Mouse (Mus musculus) heart, embryonic 15.5 days (tissue): ENCODE results near the gene Gm4201. TPM values are rescaled to one million over a fixed set of nuclear protein-coding genes. Genes with fewer than 3 reads are reported as not detected.
"Not testable (repeated sequence)": the region's sequence is repeated elsewhere in the genome, so short reads cannot be mapped to it uniquely, and the experiment has no call there.

ENCODE experiments used
- ATAC-seq: fragments of 200-750 bp; cut with Nextera tagmentation; replicated peaks from 2 replicates; pipeline ENCODE4 v1.8.0; 2017; ENCODE audit warnings: low read depth, moderate TSS enrichment; ENCODE audit not compliant: insufficient number of reproducible peaks, insufficient read depth, low FRiP score
- H3K27ac ChIP-seq: fragments of 300-500 bp; sonication (generic); 2 replicates; pipeline ENCODE4 v1.5.1; 2015; ENCODE audit warnings: mild to moderate bottlenecking, inconsistent platforms
- H3K27me3 ChIP-seq: fragments of 300-500 bp; sonication (generic); 2 replicates; pipeline ENCODE4 v1.6.1; 2015; ENCODE audit warnings: inconsistent platforms
- H3K36me3 ChIP-seq: fragments of 300-500 bp; sonication (generic); 2 replicates; pipeline ENCODE4 v1.6.1; 2015; ENCODE audit warnings: mild to moderate bottlenecking, inconsistent platforms
- H3K4me1 ChIP-seq: fragments of 300-500 bp; sonication (generic); replicated peaks from 2 replicates; pipeline ENCODE4 v1.6.1; 2015; ENCODE audit warnings: inconsistent platforms
- H3K4me2 ChIP-seq: fragments of 300-500 bp; sonication (generic); 2 replicates; pipeline ENCODE4 v1.6.1; 2015; ENCODE audit warnings: inconsistent platforms, mild to moderate bottlenecking, moderate library complexity
- H3K4me3 ChIP-seq: fragments of 300-500 bp; sonication (generic); 2 replicates; pipeline ENCODE4 v1.5.1; 2015; ENCODE audit warnings: mild to moderate bottlenecking, inconsistent platforms
- H3K9ac ChIP-seq: fragments of 300-500 bp; sonication (generic); 2 replicates; pipeline ENCODE4 v1.6.1; 2015; ENCODE audit warnings: mild to moderate bottlenecking, inconsistent platforms
- H3K9me3 ChIP-seq: fragments of 300-500 bp; sonication (generic); replicated peaks from 2 replicates; pipeline ENCODE4 v1.6.1; 2016; ENCODE audit warnings: inconsistent platforms
- WGBS: fragments of 180-500 bp; shearing (Covaris S2); methylation state at CpG from one replicate; pipeline ENCODE4 v1.1.7; 2015; ENCODE audit warnings: mixed read lengths; 5-methylcytosine and 5-hydroxymethylcytosine counted together
- polyA plus RNA-seq: library from polyadenylated mRNA; unstranded; fragments of >200 nt; fragmentation: Nextera tagmentation; extraction: Ambion mirVana; gene quantifications from 2 replicates; pipeline ENCODE4 v1.2.1, GENCODE M21; 2015

The Gm4201 gene
- polyA plus RNA-seq: not detected in 2 replicates

DNA sequence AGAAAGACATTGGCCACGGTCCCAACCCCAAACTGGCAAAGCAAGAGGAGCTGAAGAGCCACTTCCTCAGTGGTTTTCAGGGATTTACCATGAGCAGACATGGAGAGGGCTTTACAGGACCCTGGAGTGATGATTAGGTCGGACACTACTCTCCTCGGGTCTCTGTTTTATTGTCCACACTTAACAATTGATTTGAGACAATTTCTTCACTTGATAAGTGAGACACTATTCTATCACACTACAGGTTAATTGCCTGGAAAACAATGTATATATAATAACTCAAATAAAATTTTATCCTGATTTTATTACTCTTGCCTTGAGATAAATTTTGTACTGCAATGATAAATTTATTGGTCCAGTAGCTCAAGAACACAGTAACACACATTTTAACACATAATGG, at the start of gene Gm4201:
Gm4201 (minus strand) TSS at position 101 of the 400 bp plus-strand sequence.
- no CpG with 5 or more reads among the region's 3 CpGs for WGBS
- not testable (repeated sequence) for ATAC-seq

DNA sequence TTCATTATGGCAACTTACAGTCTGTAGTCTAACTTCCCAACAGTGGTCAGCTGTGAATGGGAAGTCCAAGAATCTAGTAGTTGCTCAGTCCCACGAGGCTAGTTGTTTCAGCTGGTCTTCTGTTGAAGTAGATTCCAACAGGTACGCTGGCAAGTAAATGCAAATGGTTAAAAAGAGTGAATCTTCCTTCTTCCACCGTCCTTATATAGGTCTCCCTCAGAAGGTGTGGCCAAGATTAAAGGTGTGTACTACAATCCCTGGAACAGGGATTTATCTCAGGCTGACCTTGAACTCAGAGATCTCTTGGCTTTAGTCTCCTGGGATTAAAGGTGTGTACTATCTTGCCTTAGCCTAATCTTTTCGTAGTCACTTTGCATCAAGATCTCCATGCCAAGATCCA, 22.9 kb upstream of the Gm4201 start, which contains the start of gene Gm4565:
Gm4565 (minus strand) TSS at position 101 of the 400 bp plus-strand sequence.
- not testable (repeated sequence) for H3K4me2 ChIP-seq, H3K36me3 ChIP-seq, H3K27me3 ChIP-seq, H3K4me1 ChIP-seq, H3K27ac ChIP-seq, ATAC-seq, H3K4me3 ChIP-seq, H3K9ac ChIP-seq, H3K9me3 ChIP-seq
- WGBS: 61% methylated on average over 2 of the region's 4 CpGs

More for the DNA sequence above, at the start of gene Gm4201:
- not testable (repeated sequence) for H3K4me2 ChIP-seq, H3K36me3 ChIP-seq, H3K27me3 ChIP-seq, H3K4me1 ChIP-seq, H3K9ac ChIP-seq, H3K4me3 ChIP-seq, H3K27ac ChIP-seq, H3K9me3 ChIP-seq

DNA sequence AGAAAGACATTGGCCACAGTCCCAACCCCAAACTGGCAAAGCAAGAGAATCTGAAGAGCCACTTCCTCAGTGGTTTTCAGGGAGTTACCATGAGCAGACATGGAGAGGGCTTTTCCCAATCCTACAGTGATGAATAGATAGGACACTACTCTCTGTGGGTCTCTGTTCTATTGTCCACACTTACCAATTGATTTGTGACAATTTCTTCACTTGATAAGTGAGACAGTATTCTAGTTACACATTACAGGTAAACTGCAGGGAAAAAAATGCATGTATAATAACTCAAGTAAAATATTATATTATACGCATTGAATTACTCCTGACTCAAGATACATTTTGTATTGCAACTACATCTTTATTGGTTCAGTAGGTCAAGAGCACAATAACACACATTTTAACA, 30.4 kb downstream of the Gm4201 start, which contains the start of gene Gm8677:
Gm8677 (minus strand) TSS at position 101 of the 400 bp plus-strand sequence.
- not testable (repeated sequence) for H3K4me3 ChIP-seq, H3K4me2 ChIP-seq, H3K36me3 ChIP-seq, H3K27me3 ChIP-seq, H3K9me3 ChIP-seq, H3K9ac ChIP-seq, H3K27ac ChIP-seq, ATAC-seq, H3K4me1 ChIP-seq
- no CpG with 5 or more reads among the region's 1 CpGs for WGBS

DNA sequence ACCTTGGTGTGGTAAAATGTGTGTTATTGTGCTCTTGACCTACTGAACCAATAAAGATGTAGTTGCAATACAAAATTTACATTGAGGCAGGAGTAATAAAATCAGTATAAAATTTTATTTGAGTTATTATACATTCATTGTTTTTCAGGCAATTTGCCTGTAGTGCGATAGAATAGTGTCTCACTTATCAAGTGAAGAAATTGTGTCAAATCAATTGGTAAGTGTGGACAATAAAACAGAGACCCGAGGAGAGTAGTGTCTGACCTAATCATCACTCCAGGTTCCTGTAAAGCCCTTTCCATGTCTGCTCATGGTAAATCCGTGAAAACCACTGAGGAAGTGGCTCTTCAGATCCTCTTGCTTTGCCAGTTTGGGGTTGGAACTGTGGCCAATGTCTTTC, 42.5 kb downstream of the Gm4201 start, which contains the start of gene Vmn1r152:
Vmn1r152 (plus strand) TSS at position 301 of the 400 bp plus-strand sequence.
- not testable (repeated sequence) for H3K9me3 ChIP-seq, H3K27me3 ChIP-seq, H3K4me1 ChIP-seq, H3K4me3 ChIP-seq, ATAC-seq, H3K9ac ChIP-seq, H3K4me2 ChIP-seq, H3K27ac ChIP-seq, H3K36me3 ChIP-seq
- no CpG with 5 or more reads among the region's 3 CpGs for WGBS

Other genes with a start within 250 kb of the Gm4201 start
- not detected in 2 replicates for gene Gm4187, start 235.6 kb downstream of the Gm4201 start, polyA plus RNA-seq
- not detected in 2 replicates for gene Gm8660, start 194.3 kb downstream of the Gm4201 start, polyA plus RNA-seq
- gene Vmn1r148, start 151.8 kb downstream of the Gm4201 start, polyA plus RNA-seq: not detected in 2 replicates
- not detected in 2 replicates for gene Vmn1r149, start 127.1 kb downstream of the Gm4201 start, polyA plus RNA-seq
- gene Gm10665, start 101.3 kb downstream of the Gm4201 start, polyA plus RNA-seq: not detected in 2 replicates
- gene Vmn1r151, start 65.7 kb downstream of the Gm4201 start, polyA plus RNA-seq: not detected in 2 replicates
- gene Vmn1r152, start 42.4 kb downstream of the Gm4201 start, polyA plus RNA-seq: not detected in 2 replicates
- not detected in 2 replicates for gene Gm8677, start 30.5 kb downstream of the Gm4201 start, polyA plus RNA-seq
- not detected in 2 replicates for gene Gm4565, start 22.8 kb upstream of the Gm4201 start, polyA plus RNA-seq
- not detected in 2 replicates for gene Vmn1r155, start 92.7 kb upstream of the Gm4201 start, polyA plus RNA-seq
- gene Gm8693, start 127.0 kb upstream of the Gm4201 start, polyA plus RNA-seq: not detected in 2 replicates
- gene Gm4567, start 154.4 kb upstream of the Gm4201 start, polyA plus RNA-seq: not detected in 2 replicates
- not detected in 2 replicates for gene Vmn1r157, start 196.4 kb upstream of the Gm4201 start, polyA plus RNA-seq
- gene Vmn1r158, start 225.4 kb upstream of the Gm4201 start, polyA plus RNA-seq: not detected in 2 replicates